Mouse (Mus musculus) urinary bladder, postnatal 36 days (tissue): Measurements from ENCODE around the gene Fsd1l.
A peak's percentile ranks its signal among the peaks of the same experiment; 100 is the strongest.

Experiments
- DNase-seq, 2 experiments: peaks; one replicate each; pipeline ENCODE4 v3.0.0; 2022; ENCODE audit warnings: low spot score in 2 of 2, mixed read lengths in 1 of 2

Gene Fsd1l

GRCm38 (mm10) chr4:53738956-53739616 is 107.8 kb downstream of the Fsd1l start:
- peak in 1 of 2 experiments; percentile 15 for DNase-seq

- DNase-seq, result no peak
Measured at GRCm38 (mm10) chr4:53749831-53750230, 118.6 kb downstream of the Fsd1l start.

- no peak for DNase-seq
Measured at GRCm38 (mm10) chr4:53750391-53751120, 119.3 kb downstream of the Fsd1l start.
